Mouse (Mus musculus): Measurements from ENCODE around the gene Atr.

Gene Atr

DNA sequence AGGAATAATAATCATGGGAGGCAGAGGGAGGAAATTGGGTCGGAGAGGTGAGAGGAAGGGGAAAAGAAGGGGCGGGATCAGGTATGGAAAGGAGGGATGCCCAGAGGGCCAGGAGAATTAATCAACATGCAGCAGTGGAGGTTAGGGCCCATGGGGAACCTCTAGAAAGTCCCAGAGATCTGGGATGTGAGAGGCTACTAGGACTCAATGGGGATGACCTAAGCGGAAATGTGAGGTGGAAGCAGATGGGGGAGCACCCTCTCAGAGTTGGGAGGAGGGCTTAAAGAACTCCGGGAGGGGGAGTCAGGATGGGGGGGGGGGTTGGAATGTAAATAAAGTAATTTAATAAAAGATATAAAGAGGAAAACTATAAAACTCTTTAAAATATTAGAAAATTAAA, 96.3 kb downstream of the Atr start:
- no peak for DNase-seq

DNA sequence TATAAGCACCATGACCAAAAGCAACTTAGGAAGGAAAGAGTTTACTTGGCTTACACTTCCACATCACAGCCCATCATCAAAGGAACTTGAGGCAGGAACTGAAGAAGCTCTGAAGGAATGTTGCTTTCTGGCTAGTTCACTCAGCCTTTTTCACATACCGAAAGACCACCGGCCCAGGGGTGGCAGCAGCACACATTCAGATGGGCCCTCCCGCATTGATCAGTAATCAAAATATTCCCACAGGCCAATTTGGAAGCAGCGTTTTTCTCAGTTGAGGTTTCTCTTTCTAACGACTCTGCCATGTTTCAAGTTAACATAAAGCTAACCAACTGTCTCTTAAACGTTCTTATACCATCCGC, 96.8 kb downstream of the Atr start:
- DNase-seq = peak in 1 of 2 experiments; percentile 30

DNA sequence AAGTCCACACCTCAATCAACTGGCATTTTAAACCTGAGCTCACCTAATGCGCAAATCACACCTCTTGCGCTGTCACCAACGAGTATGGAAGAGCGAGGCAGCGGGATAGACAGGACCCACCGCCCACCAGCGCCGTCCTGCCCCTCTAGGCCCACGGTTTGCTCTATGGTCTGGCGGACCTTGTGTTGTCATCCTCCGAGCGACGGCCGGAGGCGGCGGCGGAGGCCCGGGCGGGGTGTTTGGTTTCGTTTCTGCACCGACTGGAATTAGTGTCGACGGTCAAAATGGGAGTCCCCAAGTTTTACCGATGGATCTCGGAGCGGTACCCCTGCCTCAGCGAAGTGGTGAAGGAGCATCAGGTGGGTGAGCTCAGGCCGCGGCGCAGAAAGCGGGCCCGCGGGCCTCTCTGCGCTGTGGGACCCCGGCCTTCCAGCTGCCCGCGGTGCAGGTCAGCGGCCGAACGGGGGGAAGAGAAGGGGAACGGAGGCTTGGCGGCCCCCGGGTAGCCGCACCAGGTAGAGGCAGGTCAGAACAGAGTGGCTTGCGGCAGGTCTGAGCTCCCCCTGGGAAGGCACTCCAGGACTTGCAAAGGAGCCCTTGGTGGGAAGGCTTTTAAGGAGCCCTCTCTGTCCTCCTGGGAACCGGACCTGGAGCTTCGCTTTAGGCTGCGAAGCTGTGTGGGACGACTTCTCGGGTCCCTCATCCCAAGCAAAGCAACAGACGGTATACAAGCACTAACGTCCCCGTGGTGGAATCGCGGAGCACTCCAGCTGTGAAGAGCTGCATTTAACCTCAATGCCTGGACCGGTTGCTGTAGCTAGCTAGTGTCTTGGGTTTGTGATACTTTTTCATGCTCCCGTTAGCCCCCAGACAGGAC, 97.4 kb downstream of the Atr start, which contains the start of gene Xrn1:
Gene Xrn1, plus strand, starts transcription at position 176 of the 877 bp plus-strand sequence.
- peak; percentile 82 to 86 for DNase-seq

DNA sequence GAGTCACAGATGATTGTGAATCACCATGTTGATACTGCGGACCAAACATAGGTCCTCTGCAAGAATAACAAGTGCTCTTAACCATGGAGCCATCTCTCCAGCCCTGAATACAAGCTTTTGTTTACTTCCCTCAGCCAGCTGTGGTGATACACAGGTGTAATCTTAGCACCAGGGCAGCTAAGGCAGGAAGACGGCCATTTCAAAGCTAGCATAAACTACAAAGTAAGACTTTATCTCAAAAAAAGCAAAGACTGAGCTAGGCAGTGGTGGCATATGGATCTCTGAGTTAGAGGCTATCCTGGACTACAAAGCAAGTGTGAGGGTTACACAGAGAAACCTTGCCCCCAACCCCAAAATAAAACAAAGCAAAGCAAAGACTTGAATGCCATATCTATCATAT, 100.2 kb downstream of the Atr start:
- peak in 1 of 2 experiments; percentile 57 for DNase-seq

DNA sequence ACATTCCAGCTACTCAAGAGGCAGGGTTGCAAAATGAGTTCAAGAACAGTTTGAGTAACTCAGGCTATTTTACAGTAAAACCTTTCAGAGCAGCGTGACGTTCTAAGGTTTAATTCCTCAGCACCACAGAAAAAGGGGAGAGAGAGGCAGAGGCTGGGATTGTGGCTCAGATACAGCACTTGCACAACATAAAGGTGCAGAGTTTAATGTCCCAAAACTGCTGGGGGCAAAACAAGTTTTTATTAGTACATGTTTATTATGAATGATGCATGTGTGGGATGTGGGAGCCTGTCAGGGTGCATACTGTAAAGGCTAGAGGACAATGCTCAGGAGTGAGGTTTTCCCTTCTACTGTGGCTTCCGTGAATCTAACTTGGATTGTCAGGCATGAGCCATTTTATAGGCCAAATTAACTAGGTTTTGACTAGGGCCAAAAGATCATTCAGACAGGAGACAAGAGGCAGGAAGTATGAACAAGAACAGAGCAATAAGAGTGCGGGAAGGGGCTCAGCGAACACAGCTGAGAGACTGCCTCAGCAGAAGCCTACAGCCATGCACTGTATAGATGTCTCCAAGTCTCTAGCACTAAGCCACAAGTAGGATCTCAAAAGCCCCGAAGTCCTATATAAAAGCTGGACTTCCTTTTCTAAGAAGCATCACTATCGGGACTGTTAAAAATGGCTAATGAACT, 100.8 kb downstream of the Atr start:
- peak in 1 of 2 experiments; percentile 45 for DNase-seq

DNA sequence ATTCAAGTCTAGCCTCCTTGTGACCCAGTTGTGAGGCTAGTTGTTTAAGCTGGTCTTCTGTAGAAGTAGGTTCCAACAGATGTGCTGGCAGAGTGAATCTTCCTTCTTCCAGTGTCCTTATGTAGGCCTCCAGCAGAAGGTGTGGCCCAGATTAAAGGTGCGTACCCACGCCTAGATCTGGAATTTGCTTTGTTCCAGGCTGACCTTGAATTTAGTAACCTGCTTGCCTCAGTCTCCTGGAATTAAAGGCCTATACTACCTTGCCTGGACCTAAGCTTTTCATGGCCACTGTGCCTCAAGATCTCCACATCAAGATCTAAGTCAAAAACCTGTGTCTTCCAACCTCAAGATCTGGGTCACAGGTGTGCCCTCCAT, 101.3 kb downstream of the Atr start:
- DNase-seq = peak in 1 of 2 experiments; percentile 26

DNA sequence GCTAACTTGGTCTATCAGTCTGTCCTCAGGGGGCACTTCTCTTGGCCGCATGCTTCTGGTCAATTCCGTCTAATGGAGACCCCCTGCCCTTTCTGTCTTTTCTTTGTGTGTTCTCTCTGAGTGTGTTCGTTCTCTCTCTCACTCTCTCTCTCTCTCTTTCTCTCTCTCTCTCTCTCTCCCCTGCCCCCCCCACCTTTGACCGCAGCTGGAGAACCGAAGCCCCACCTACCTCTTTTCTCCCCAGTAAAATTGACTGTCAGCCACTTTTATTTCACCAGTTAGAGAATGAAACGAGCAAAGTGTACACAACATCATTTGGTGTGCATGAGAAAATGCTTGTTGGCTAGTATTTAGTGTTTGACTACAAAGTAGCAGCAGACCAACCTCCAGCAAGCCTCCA, 101.8 kb downstream of the Atr start:
- DNase-seq = peak in 1 of 2 experiments; percentile 38

DNA sequence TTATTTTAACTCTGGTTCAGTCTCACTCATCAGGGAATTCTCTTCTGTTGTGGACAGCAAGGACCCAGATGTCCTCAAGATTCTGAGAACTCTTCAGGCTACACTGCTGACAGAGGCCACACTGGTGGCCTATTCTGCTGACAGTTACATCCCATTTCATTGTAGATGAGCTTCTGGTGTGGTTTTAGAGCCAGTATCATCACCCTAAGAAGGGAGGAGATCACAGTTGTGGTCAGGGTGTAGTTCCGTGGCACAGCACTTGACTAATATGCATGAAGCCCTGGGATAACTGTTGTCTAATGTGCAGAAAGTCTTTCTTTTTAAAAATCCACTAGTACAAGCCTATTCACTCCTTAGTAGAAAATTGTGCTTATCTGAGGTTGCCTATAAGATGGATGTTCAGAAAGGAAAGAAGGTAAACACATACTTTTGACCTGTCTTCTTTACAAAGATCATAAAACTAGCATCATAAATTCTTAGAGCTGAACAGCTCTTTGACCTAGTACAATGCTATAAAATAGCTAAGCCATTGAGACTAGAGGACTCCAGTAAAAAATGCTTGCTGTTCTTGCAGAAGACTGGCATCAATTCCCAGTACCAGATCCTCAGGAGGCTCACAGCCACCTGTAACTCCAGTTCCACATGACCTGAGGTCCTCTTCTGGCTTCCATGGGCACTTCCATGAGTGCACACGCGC, 102.5 kb downstream of the Atr start:
- DNase-seq = no peak

DNA sequence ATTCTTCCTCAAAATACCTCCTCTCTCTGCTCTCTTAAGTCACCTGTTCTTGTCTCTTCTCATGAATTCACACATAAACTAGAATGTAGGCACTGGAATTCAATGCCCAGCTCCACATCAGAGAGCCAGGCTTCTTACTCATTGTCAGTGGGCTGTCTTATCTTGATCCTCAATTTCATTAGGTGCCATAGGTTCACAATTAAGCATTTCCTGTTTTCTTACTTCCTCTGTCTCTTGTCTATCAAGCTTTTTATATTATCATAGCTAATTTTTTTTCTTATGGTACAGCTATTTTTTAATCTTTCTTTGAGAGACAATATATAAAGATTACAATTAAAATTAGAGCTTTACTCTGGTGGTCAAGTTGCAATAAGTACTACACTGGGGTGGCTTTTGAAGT, 103.7 kb downstream of the Atr start:
- no peak for DNase-seq

DNA sequence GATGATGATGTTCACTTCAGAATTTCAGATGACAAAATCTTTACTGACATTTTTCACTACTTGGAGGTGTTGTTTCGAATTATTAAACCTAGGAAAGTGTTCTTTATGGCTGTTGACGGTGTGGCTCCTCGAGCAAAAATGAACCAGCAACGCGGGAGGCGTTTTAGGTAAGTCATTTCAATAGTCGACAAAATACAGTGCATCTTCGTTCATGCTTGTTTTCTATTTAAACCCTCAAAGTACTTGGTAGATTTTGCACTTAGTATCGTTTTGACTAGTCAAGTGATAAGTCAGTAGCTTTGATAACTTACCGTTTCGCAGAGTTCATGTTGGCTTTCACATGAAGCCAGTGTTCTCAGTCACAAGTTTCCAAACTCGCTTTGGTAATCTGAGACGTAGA, 106.6 kb downstream of the Atr start:
- DNase-seq = no peak

DNA sequence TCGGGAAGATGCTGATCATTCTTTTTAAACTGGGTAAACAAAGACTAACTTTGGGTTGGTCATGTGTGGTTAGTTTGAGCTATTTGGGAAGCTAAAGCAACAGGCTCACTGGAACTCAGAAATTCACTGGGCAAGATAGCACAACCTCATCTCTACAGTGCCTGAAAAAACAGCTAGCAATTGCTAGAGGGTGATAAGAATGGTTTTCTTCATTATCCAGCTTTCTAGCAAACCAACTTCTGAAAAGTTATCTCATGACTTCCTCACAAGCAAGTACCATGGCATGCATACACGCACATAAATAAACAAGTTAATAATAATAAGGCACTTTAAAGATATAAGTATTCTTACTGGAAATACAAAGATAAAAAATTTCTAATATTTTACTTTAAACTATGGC, 120.9 kb downstream of the Atr start:
- no peak for DNase-seq

DNA sequence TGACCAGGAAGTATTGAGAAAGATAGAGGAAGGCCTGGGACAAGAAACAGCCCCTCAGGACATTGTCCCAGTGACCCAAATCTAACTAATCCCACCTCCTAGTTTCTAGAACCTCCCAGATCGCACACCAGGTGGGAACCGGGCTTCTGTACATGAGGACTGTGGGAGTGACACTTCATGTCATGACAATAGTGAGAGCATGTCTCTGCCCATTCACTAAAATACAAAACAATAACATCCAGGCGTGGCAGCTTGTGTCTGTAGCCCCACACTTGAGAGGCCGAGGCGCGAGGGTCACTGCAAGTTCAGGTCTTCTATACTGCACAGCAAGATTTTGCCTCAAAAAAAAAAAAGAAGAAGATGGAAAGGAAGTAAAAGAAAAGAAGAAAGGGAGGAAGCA, 122.5 kb downstream of the Atr start:
- no peak for DNase-seq

DNA sequence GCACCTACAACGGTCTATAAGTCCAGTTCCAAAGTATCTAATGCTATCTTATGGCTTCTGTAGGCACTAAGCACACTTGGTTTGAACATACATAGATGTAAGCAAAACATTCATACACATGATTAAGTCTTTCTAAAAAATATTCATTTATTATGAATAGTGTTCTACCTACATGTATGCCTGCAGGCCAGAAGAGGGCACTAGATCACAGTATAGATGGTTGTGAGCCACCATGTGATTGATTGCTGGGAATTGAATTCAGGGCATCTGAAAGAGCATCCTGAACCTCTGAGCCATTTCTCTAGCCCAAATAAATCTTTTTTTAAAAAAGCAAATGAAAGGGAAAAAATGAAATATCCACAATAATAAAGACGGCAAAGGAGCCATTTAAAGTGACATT, 134.9 kb downstream of the Atr start:
- no peak for DNase-seq

Data from thymus, adult 18-20 months (tissue).